17 mouse cellular contexts compared by ENCODE assay signal in the genomic region with DNA sequence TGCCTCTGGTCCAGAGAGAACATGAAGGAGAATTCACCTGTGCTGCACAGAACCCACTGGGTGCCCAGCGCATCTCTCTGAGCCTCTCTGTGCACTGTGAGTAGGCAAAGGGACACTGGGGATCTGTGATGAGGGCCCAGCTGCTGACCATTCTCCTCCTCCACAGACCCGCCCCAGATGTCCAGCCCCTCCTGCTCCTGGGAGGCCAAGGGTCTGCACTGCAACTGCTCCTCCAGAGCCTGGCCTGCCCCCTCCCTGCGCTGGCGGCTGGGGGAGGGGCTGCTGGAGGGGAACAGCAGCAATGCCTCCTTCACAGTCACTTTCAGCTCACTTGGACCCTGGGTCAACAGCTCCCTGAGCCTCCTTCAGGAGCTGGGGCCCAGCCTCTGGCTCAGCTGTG. TPM values are rescaled to one million over a fixed set of nuclear protein-coding genes. Genes with fewer than 3 reads are reported as not detected.
A peak's percentile ranks its signal among the peaks of the same experiment; 100 is the strongest.
DNase-seq lines count a peak whose midpoint lies in the region; ATAC-seq and TF ChIP-seq lines count a peak whose summit lies in the region.
"Not testable (repeated sequence)": the region's sequence is repeated elsewhere in the genome, so short reads cannot be mapped to it uniquely, and the experiment has no call there.
"Had no signal": no experiment of that assay in that cellular context is flagged by ENCODE, and none has a peak within 500 bp of the region (broad histone marks: within the 10 kb centered on the region; RNA-seq: fewer than 3 reads in every experiment).

No protein-coding gene starts in this region.

- TF ChIP-seq CTCF in E14TG2a.4 (conservative IDR thresholded peaks at IDR 0.05; ENCODE audit: low read length); kidney, postnatal 0 days (IDR thresholded peaks at IDR 0.05; ENCODE audit: low read depth): not testable (repeated sequence)

- H3K27ac ChIP-seq in hindbrain, embryonic 10.5 days; kidney, embryonic 14.5 days (ENCODE audit: low read depth, low read length); kidney, postnatal 0 days; limb, embryonic 12.5 days: not testable (repeated sequence)

- H3K9me3 ChIP-seq in E14TG2a.4 (ENCODE audit: low read length); hindbrain, embryonic 10.5 days; kidney, embryonic 14.5 days (ENCODE audit: control insufficient read depth, low read length); kidney, postnatal 0 days (replicated peaks; ENCODE audit: low read length); limb, embryonic 12.5 days: not testable (repeated sequence)

- not testable (repeated sequence) for H3K9ac ChIP-seq in kidney, embryonic 14.5 days (ENCODE audit: low read depth, low read length); kidney, postnatal 0 days (ENCODE audit: low read depth, low read length); limb, embryonic 12.5 days (replicated peaks)

- not testable (repeated sequence) for H3K27me3 ChIP-seq in E14TG2a.4 (ENCODE audit: insufficient read depth, low read length); hindbrain, embryonic 10.5 days (ENCODE audit: insufficient read depth, poor library complexity, severe bottlenecking); kidney, embryonic 14.5 days (ENCODE audit: control insufficient read depth, insufficient read depth, low read length); kidney, postnatal 0 days (ENCODE audit: insufficient read depth, low read length); limb, embryonic 12.5 days

- WGBS in hindbrain, embryonic 10.5 days: 29% methylated on average over 4 of the region's 4 CpGs
- WGBS in kidney, embryonic 14.5 days: 23% methylated on average over 3 of the region's 4 CpGs
- 22% methylated on average over 4 of the region's 4 CpGs for WGBS in kidney, postnatal 0 days
- WGBS in limb, embryonic 12.5 days: 29% methylated on average over 4 of the region's 4 CpGs

- peak; percentile 10 for DNase-seq in embryo, embryonic 11 days
- DNase-seq in hindbrain, embryonic 10.5 days (ENCODE audit: low spot score): peak; percentile 10
- DNase-seq in kidney, postnatal 0 days (ENCODE audit: low spot score): peak; percentile 22
- peak; percentile 19 for DNase-seq in neural tube, embryonic 10.5 days (ENCODE audit: extremely low spot score, low spot score)

- peak; percentile 83; the same call in 1 of the 2 replicates for ATAC-seq in kidney, embryonic 14.5 days (ENCODE audit: low FRiP score, low TSS enrichment)
- peak; percentile 58; the same call in 1 of the 2 replicates for ATAC-seq in kidney, postnatal 0 days (replicated peaks; ENCODE audit: low FRiP score, low read depth)
- ATAC-seq in limb, embryonic 12.5 days (ENCODE audit: insufficient number of reproducible peaks, insufficient read depth, low FRiP score, low TSS enrichment, low read depth): 0 out of 2 replicates have a peak, but pooled peaks have one; percentile 52

- 0 out of 2 replicates have a peak overlapping the region, but pooled peaks have one; percentile 10 for H3K4me3 ChIP-seq in E14TG2a.4 (replicated peaks; ENCODE audit: low read length)
- H3K4me3 ChIP-seq in hindbrain, embryonic 10.5 days; kidney, embryonic 14.5 days (ENCODE audit: low read length); kidney, postnatal 0 days (replicated peaks; ENCODE audit: low read depth, low read length); limb, embryonic 12.5 days (replicated peaks): not testable (repeated sequence)

- not testable (repeated sequence) for H3K4me2 ChIP-seq in kidney, embryonic 14.5 days (replicated peaks; ENCODE audit: low read depth, low read length); kidney, postnatal 0 days (ENCODE audit: low read length); limb, embryonic 12.5 days

- not testable (repeated sequence) for H3K36me3 ChIP-seq in E14TG2a.4 (ENCODE audit: insufficient read depth, low read length); hindbrain, embryonic 10.5 days; kidney, embryonic 14.5 days (ENCODE audit: control insufficient read depth, insufficient read depth, low read length); kidney, postnatal 0 days (ENCODE audit: insufficient read depth, low read length); limb, embryonic 12.5 days

- peaks cover 15% of the 10 kb centered on the region for H3K4me1 ChIP-seq in E14TG2a.4 (replicated peaks; ENCODE audit: low read depth, low read length)
- not testable (repeated sequence) for H3K4me1 ChIP-seq in hindbrain, embryonic 10.5 days (replicated peaks); kidney, embryonic 14.5 days (ENCODE audit: control insufficient read depth, insufficient read depth, low read length); kidney, postnatal 0 days (replicated peaks; ENCODE audit: insufficient read depth, low read length); limb, embryonic 12.5 days (replicated peaks)

RNA-seq across cellular contexts. Expression of gene Siglecg, which starts 3.7 kb away (rescaled TPM):
- 0.14 and 0.17 TPM in 2 replicates for polyA plus RNA-seq in hindbrain, embryonic 10.5 days (2016; fragmentation: Nextera tagmentation; extraction: Ambion mirVana)
- polyA plus RNA-seq in kidney, embryonic 14.5 days (2014; fragmentation: Nextera tagmentation; extraction: Ambion mirVana): 1.7 and 1.9 TPM in 2 replicates
- polyA plus RNA-seq in kidney, postnatal 0 days (2015; fragmentation: Nextera tagmentation; extraction: Ambion mirVana): 2.1 and 2.3 TPM in 2 replicates
- not detected in 2 replicates for polyA plus RNA-seq in limb, embryonic 12.5 days (2016; fragmentation: Nextera tagmentation; extraction: Ambion mirVana)
- polyA plus RNA-seq: embryonic facial prominence, embryonic 13.5 days; erythroblast, embryonic 14.5 days; forebrain, embryonic 12.5 days; forebrain, embryonic 15.5 days; G1E; heart, embryonic 12.5 days; hindbrain, embryonic 13.5 days; hindbrain, embryonic 16.5 days had no signal

RNA-seq across cellular contexts. Expression of gene Lim2, which starts 15.7 kb away (rescaled TPM):
- not detected in 2 replicates for polyA plus RNA-seq in hindbrain, embryonic 10.5 days (2016; fragmentation: Nextera tagmentation; extraction: Ambion mirVana)
- not detected in 2 replicates for polyA plus RNA-seq in kidney, embryonic 14.5 days (2014; fragmentation: Nextera tagmentation; extraction: Ambion mirVana)
- polyA plus RNA-seq in kidney, postnatal 0 days (2015; fragmentation: Nextera tagmentation; extraction: Ambion mirVana): not detected in 2 replicates
- not detected in 2 replicates for polyA plus RNA-seq in limb, embryonic 12.5 days (2016; fragmentation: Nextera tagmentation; extraction: Ambion mirVana)
- polyA plus RNA-seq: embryonic facial prominence, embryonic 13.5 days; erythroblast, embryonic 14.5 days; forebrain, embryonic 12.5 days; forebrain, embryonic 15.5 days; G1E; heart, embryonic 12.5 days; heart, embryonic 15.5 days; hindbrain, embryonic 13.5 days; hindbrain, embryonic 16.5 days; Patski had no signal

RNA-seq across cellular contexts. Expression of gene Nkg7, which starts 25.1 kb away (rescaled TPM):
- polyA plus RNA-seq in hindbrain, embryonic 10.5 days (2016; fragmentation: Nextera tagmentation; extraction: Ambion mirVana): not detected in 2 replicates
- polyA plus RNA-seq in kidney, embryonic 14.5 days (2014; fragmentation: Nextera tagmentation; extraction: Ambion mirVana): 0.41 TPM in 1 of 2 replicates, not detected in the other
- polyA plus RNA-seq in kidney, postnatal 0 days (2015; fragmentation: Nextera tagmentation; extraction: Ambion mirVana): 0.20 and 0.49 TPM in 2 replicates
- 0.64 TPM in 1 of 2 replicates, not detected in the other for polyA plus RNA-seq in limb, embryonic 12.5 days (2016; fragmentation: Nextera tagmentation; extraction: Ambion mirVana)
- polyA plus RNA-seq: erythroblast, embryonic 14.5 days; forebrain, embryonic 15.5 days; G1E had no signal

RNA-seq across cellular contexts. Expression of gene Cldnd2, which starts 28.9 kb away (rescaled TPM):
- polyA plus RNA-seq in hindbrain, embryonic 10.5 days (2016; fragmentation: Nextera tagmentation; extraction: Ambion mirVana): not detected in 2 replicates
- polyA plus RNA-seq in kidney, embryonic 14.5 days (2014; fragmentation: Nextera tagmentation; extraction: Ambion mirVana): not detected in 2 replicates
- 0.18 TPM in 1 of 2 replicates, not detected in the other for polyA plus RNA-seq in kidney, postnatal 0 days (2015; fragmentation: Nextera tagmentation; extraction: Ambion mirVana)
- polyA plus RNA-seq in limb, embryonic 12.5 days (2016; fragmentation: Nextera tagmentation; extraction: Ambion mirVana): not detected in 2 replicates
- polyA plus RNA-seq: embryonic facial prominence, embryonic 13.5 days; erythroblast, embryonic 14.5 days; forebrain, embryonic 12.5 days; forebrain, embryonic 15.5 days; G1E; heart, embryonic 12.5 days; heart, embryonic 15.5 days; hindbrain, embryonic 13.5 days; hindbrain, embryonic 16.5 days; Patski had no signal

RNA-seq across cellular contexts. Expression of gene Etfb, which starts 32.2 kb away (rescaled TPM):
- polyA plus RNA-seq in hindbrain, embryonic 10.5 days (2016; fragmentation: Nextera tagmentation; extraction: Ambion mirVana): 226 and 249 TPM in 2 replicates
- polyA plus RNA-seq in kidney, embryonic 14.5 days (2014; fragmentation: Nextera tagmentation; extraction: Ambion mirVana): 323 and 358 TPM in 2 replicates
- polyA plus RNA-seq in kidney, postnatal 0 days (2015; fragmentation: Nextera tagmentation; extraction: Ambion mirVana): 575 and 604 TPM in 2 replicates
- 236 and 240 TPM in 2 replicates for polyA plus RNA-seq in limb, embryonic 12.5 days (2016; fragmentation: Nextera tagmentation; extraction: Ambion mirVana)
